Mouse (Mus musculus): ENCODE measurements around the gene Triobp. TPM values are rescaled to one million over a fixed set of nuclear protein-coding genes. Genes with fewer than 3 reads are reported as not detected.

Gene Triobp
- polyA plus RNA-seq, 1 experiment from 2014 or later = 35.4 TPM

DNA sequence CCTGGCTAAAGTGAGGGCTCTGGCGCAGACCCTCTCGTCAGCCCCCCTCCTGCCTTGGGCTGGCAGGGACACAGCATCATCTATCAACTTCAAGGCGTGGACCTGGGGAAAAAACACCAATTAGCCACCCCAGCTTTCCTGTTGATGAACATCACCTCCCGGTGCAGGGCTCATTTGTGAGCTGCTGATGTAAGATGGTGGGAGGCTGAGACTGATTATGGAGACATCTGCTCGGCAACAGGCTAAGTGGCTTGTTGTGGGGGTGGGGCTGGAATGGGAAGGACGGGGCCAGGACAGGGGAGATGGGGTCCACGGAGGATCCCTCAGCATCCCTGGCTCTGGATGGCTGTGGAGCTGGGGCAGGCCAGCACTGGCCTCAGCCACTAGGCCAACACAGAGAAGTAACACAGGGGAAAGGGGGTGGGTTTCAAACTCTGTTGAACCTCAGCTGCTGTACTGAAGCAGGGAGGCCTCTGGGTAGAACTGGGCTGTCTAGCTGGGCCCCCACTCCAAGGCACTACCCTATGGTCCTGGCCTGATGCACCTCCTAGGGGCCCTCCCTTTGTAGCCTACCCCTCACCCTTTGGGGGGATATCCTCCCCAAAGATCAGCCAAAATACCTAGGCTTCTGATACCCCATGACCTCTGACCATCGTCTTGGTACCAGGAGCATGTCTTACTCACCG, 102.8 kb downstream of the Triobp start:
- 45% methylated on average over 8 of the region's 9 CpGs for WGBS
- no peaks in the 10 kb centered on the region for H3K9me3 ChIP-seq (ENCODE audit: control insufficient read depth, low read length)
- H3K4me2 ChIP-seq (ENCODE audit: low read depth, low read length) = no peak overlapping the region
- no peak overlapping the region for H3K9ac ChIP-seq (replicated peaks; ENCODE audit: low read depth, low read length)
- peaks cover 23% of the 10 kb centered on the region for H3K36me3 ChIP-seq (ENCODE audit: control insufficient read depth, insufficient read depth, low read length)
- no peaks in the 10 kb centered on the region for H3K4me1 ChIP-seq (ENCODE audit: control insufficient read depth, insufficient read depth, low read length)
- no peaks in the 10 kb centered on the region for H3K27me3 ChIP-seq (ENCODE audit: control insufficient read depth, insufficient read depth, low read length)
- no peak overlapping the region for H3K27ac ChIP-seq (ENCODE audit: low read depth, low read length)
- no peak overlapping the region for H3K4me3 ChIP-seq (ENCODE audit: low read depth, low read length)
- ATAC-seq (ENCODE audit: low read depth) = no peak

DNA sequence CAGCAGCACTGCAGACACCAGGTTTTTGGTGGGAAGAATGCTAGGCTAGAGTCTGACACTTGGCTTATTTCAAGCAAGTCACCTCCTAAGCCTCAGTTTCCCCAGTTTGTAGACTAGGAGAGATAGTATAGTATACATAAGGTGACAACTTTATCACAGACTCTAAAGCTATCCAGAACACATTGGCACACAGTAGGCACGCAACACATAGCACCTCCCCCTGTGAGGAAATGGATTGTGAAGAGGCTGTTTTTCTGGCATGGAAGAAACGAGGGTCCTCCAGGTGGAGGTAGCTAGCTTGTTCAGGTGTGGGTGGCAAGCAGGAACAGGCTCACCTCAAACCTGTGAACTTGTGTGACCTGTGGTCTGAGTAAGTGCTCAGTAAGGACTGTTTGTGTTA, 103.4 kb downstream of the Triobp start:
- H3K9me3 ChIP-seq (ENCODE audit: control insufficient read depth, low read length) = no peaks in the 10 kb centered on the region
- H3K27me3 ChIP-seq (ENCODE audit: control insufficient read depth, insufficient read depth, low read length) = no peaks in the 10 kb centered on the region
- no peak overlapping the region for H3K27ac ChIP-seq (ENCODE audit: low read depth, low read length)
- ATAC-seq (ENCODE audit: low read depth) = no peak
- H3K36me3 ChIP-seq (ENCODE audit: control insufficient read depth, insufficient read depth, low read length) = peaks cover 30% of the 10 kb centered on the region
- 93% methylated on average over 2 of the region's 2 CpGs for WGBS
- no peak overlapping the region for H3K9ac ChIP-seq (replicated peaks; ENCODE audit: low read depth, low read length)
- no peak overlapping the region for H3K4me2 ChIP-seq (ENCODE audit: low read depth, low read length)
- H3K4me1 ChIP-seq (ENCODE audit: control insufficient read depth, insufficient read depth, low read length) = no peaks in the 10 kb centered on the region
- no peak overlapping the region for H3K4me3 ChIP-seq (ENCODE audit: low read depth, low read length)

DNA sequence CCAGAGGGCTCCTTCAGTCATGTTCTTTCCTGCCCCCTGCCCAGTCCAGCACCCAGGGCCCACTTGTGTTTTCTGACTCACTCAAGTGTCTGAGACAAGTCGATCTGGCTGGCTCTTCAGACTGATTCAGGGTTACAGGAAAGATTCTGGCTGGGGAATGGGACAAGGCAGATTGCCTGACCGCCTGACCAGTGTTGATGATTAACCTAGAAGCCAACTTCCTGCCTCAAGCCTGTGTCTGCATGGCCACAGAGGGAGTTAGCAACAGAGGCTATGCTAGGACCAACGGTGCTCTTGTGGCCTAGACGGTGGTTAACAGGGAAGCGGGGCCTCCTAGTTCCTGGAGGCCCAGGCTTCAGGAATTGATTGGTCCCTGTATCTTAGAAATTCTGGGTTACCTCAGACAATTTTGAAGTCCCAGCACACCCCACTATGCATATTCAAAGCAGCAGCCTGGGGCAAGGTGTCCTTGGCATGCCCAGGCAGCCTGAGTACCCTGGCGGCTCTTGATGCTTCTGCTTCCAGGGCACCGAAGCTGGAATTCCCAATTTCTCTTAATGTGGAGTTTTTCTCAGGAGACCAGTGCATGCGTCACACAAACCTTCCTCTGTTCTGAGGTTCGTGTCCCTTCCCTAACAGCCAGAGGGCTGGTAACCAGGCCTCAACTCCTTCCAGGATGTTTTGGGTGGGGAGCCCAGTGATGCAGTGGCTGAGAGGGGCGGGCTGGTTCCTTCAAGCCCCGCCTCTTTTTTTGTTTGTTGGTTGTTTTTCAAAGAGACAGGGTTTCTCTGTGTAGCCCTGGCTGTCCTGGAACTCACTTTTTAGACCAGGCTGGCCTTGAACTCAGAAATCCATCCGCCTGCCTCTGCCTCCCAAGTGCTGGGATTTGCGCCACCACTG, 104.2 kb downstream of the Triobp start:
- H3K4me2 ChIP-seq (ENCODE audit: low read depth, low read length) = no peak overlapping the region
- no peak overlapping the region for H3K27ac ChIP-seq (ENCODE audit: low read depth, low read length)
- no peaks in the 10 kb centered on the region for H3K27me3 ChIP-seq (ENCODE audit: control insufficient read depth, insufficient read depth, low read length)
- WGBS = 66% methylated on average over 13 of the region's 13 CpGs
- no peaks in the 10 kb centered on the region for H3K4me1 ChIP-seq (ENCODE audit: control insufficient read depth, insufficient read depth, low read length)
- ATAC-seq (ENCODE audit: low read depth) = no peak
- no peak overlapping the region for H3K9ac ChIP-seq (replicated peaks; ENCODE audit: low read depth, low read length)
- no peak overlapping the region for H3K4me3 ChIP-seq (ENCODE audit: low read depth, low read length)
- H3K36me3 ChIP-seq (ENCODE audit: control insufficient read depth, insufficient read depth, low read length) = peaks cover 37% of the 10 kb centered on the region
- no peaks in the 10 kb centered on the region for H3K9me3 ChIP-seq (ENCODE audit: control insufficient read depth, low read length)

DNA sequence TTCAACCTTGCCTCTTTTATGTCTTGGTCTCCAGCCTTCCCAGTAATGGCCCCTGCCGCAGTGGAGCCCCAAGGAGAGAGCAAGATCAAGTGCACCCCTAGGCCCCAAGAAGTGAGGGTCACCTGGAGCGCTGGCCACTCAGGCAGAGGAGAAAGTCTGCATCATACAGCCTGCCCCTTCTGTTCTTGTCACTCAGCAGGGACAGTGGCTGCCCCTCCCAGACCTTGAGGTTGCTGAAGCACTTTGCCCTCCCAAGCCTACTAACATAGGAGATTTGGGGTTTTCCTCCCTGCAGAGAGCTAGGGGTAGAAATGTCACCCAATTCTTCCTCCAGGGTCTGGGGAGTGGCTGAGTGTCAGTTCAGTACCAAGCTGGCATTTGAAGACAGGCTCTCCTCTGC, 104.8 kb downstream of the Triobp start:
- Histone ChIP-seq H3K9me3 (ENCODE audit: control insufficient read depth, low read length) (no peaks in the 10 kb centered on the region), H3K4me2 (ENCODE audit: low read depth, low read length) (no peak overlapping the region), H3K4me1 (ENCODE audit: control insufficient read depth, insufficient read depth, low read length) (no peaks in the 10 kb centered on the region), H3K4me3 (ENCODE audit: low read depth, low read length) (no peak overlapping the region), H3K27me3 (ENCODE audit: control insufficient read depth, insufficient read depth, low read length) (no peaks in the 10 kb centered on the region), H3K27ac (ENCODE audit: low read depth, low read length) (no peak overlapping the region), H3K36me3 (ENCODE audit: control insufficient read depth, insufficient read depth, low read length) (peaks cover 38% of the 10 kb centered on the region), H3K9ac (replicated peaks; ENCODE audit: low read depth, low read length) (no peak overlapping the region)
- WGBS = 86% methylated on average over 2 of the region's 2 CpGs
- no peak for ATAC-seq (ENCODE audit: low read depth)

Small RNA genes within 50 kb of the gene (microRNA-seq; reads per million reads assigned to microRNA genes)
- not detected for gene Mir6956

Other genes with a start within 250 kb of the Triobp start
- gene Elfn2, start 229.0 kb upstream of the Triobp start, polyA plus RNA-seq (2014; fragmentation: Nextera tagmentation; extraction: Ambion mirVana) = 4.1 and 6.8 TPM in 2 replicates
- gene Mfng, start 174.2 kb upstream of the Triobp start, polyA plus RNA-seq (2014; fragmentation: Nextera tagmentation; extraction: Ambion mirVana) = 6.9 and 10.2 TPM in 2 replicates
- gene Card10, start 144.7 kb upstream of the Triobp start, polyA plus RNA-seq (2014; fragmentation: Nextera tagmentation; extraction: Ambion mirVana) = 1.8 and 2.2 TPM in 2 replicates
- gene Cdc42ep1, start 105.1 kb upstream of the Triobp start, polyA plus RNA-seq (2014; fragmentation: Nextera tagmentation; extraction: Ambion mirVana) = 4.6 and 7.7 TPM in 2 replicates
- not detected in 2 replicates for gene Lgals2, start 92.2 kb upstream of the Triobp start, polyA plus RNA-seq (2014; fragmentation: Nextera tagmentation; extraction: Ambion mirVana)
- 31.7 and 37.1 TPM in 2 replicates for gene Gga1, start 70.5 kb upstream of the Triobp start, polyA plus RNA-seq (2014; fragmentation: Nextera tagmentation; extraction: Ambion mirVana)
- 0.21 TPM in 1 of 2 replicates, not detected in the other for gene Gm49510, start 48.1 kb upstream of the Triobp start, polyA plus RNA-seq (2014; fragmentation: Nextera tagmentation; extraction: Ambion mirVana)
- 3.4 and 4.1 TPM in 2 replicates for gene Sh3bp1, start 48.0 kb upstream of the Triobp start, polyA plus RNA-seq (2014; fragmentation: Nextera tagmentation; extraction: Ambion mirVana)
- 74.9 and 84.7 TPM in 2 replicates for gene Pdxp, start 33.8 kb upstream of the Triobp start, polyA plus RNA-seq (2014; fragmentation: Nextera tagmentation; extraction: Ambion mirVana)
- gene Lgals1, start 21.0 kb upstream of the Triobp start, polyA plus RNA-seq (2014; fragmentation: Nextera tagmentation; extraction: Ambion mirVana) = 50.7 and 166 TPM in 2 replicates
- 58.4 and 66.0 TPM in 2 replicates for gene Nol12, start 12.8 kb upstream of the Triobp start, polyA plus RNA-seq (2014; fragmentation: Nextera tagmentation; extraction: Ambion mirVana)
- 45.6 and 126 TPM in 2 replicates for gene H1f0, start 80.7 kb downstream of the Triobp start, polyA plus RNA-seq (2014; fragmentation: Nextera tagmentation; extraction: Ambion mirVana)
- not detected in 2 replicates for gene Galr3, start 94.2 kb downstream of the Triobp start, polyA plus RNA-seq (2014; fragmentation: Nextera tagmentation; extraction: Ambion mirVana)
- gene Ankrd54, start 115.2 kb downstream of the Triobp start, polyA plus RNA-seq (2014; fragmentation: Nextera tagmentation; extraction: Ambion mirVana) = 45.9 and 46.2 TPM in 2 replicates
- gene Eif3l, start 127.5 kb downstream of the Triobp start, polyA plus RNA-seq (2014; fragmentation: Nextera tagmentation; extraction: Ambion mirVana) = 169 and 183 TPM in 2 replicates
- 12.6 and 13.1 TPM in 2 replicates for gene Micall1, start 161.2 kb downstream of the Triobp start, polyA plus RNA-seq (2014; fragmentation: Nextera tagmentation; extraction: Ambion mirVana)
- gene Polr2f, start 193.3 kb downstream of the Triobp start, polyA plus RNA-seq (2014; fragmentation: Nextera tagmentation; extraction: Ambion mirVana) = 276 and 304 TPM in 2 replicates
- gene 1700088E04Rik, start 193.5 kb downstream of the Triobp start, polyA plus RNA-seq (2014; fragmentation: Nextera tagmentation; extraction: Ambion mirVana) = 13.3 and 18.0 TPM in 2 replicates
- 7.7 and 14.5 TPM in 2 replicates for gene Sox10, start 217.5 kb downstream of the Triobp start, polyA plus RNA-seq (2014; fragmentation: Nextera tagmentation; extraction: Ambion mirVana)

Data from neural tube, embryonic 14.5 days (tissue).